Mouse (Mus musculus) kidney, postnatal 10 days (tissue): ENCODE results near the gene Gm9837.

Experiments
- DNase-seq: peaks from one replicate; pipeline ENCODE4 v3.0.0; 2021; ENCODE audit warnings: mixed read lengths

Gene Gm9837

DNA sequence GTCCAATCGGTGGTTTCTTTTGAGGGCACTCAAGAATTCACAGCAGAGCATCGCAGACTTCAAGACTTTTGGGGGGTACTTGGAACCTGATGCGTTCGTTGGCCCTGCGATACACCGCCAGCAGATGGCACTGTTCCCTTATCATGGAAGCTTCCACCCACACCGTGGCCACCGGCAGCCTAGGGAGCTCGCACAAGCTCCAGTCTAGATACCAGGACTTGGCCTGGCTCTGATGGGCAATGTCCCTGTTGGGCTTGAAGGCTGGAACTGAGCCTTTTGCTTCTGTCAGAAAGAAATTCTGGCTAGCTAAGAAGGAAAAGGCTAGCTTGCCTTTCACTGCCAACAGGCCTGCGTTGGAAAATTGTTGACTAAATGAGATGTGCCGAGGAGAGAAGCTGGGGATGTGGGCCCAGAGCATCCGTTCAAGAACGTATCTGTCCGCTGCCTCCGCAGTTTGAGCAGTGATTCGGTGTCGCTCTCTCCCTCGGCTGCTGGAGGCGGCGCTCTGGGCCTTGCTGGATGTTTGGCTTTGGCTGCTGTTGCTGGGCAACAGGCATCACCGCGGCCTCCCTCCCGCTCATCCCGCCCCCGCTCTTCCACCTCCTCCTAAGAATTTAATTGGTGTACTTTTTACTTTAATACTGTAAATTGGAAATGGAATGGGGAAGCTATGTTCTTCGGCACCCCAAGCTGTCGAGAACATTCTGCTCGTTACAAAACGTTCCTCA is at the start of gene Gm9837:
Gm9837 (minus strand) TSS at position 512 of the 728 bp plus-strand sequence.
- DNase-seq, result peak; percentile 95

DNA sequence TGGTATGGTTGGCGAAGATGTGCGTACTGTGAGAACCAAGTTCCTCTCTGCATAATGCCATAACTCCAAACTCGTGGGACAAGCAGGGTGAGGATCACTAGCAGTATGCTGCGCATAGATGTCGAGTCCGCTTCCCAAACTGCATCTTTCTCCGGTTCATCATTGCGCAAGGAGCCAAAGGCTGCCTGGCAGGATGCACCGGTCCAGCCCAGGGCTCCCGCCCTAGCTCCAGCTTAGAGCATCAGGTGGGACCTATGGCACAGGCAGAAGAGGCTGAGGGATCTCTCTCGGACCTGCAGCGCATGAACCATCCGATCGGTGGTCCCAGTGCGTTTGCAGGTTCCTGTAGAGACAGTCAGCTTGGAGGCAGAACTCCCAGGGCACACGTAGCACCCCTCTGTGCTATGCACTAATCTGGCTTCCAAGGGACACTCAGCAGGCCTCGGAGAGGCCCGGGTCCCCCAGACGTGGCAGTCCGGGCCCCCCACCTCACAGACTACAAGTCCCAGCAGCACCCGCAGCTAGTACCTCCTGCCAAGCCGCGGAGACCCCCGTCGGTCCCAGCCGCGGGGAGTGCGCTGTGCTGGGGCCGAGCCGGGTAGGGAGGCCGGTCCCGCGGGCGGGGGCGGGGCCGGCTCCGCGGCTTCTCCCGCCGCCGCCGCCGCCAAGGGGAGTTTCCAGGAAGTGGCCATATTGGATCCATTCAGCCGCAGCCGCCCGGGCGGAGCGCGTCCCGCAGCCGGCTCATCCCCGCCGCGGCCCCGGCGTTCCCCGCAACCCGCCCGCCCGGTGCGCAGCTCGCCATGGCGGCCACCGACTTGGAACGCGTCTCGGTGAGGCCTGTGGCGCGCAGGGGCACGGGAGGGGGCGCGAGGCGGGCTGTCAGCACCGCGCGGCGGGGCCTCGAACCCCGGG is 49.2 kb upstream of the Gm9837 start, which contains the start of gene Sept8:
Sept8 (plus strand) TSS at position 51 of the 915 bp plus-strand sequence.
- DNase-seq, result peak; percentile 79

DNA sequence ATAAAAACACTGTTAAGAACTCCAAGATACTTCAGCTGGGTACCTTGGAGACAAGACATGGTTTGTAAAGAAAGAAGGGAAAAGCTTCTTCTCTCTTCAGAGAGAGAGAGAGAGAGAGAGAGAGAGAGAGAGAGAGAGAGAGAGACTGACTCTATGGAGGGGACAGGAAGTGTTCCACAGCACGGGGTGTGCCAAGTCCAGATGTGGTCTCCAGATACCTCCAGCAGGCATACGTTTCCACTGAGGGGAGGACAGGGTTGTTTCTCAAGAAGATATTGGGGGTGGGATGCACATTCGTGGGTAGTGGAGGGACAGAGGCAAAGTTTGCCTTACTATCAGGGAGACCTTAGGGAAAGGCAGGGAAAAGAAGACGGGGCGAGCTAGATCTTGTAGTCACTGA is 48.5 kb upstream of the Gm9837 start:
- DNase-seq, result no peak

DNA sequence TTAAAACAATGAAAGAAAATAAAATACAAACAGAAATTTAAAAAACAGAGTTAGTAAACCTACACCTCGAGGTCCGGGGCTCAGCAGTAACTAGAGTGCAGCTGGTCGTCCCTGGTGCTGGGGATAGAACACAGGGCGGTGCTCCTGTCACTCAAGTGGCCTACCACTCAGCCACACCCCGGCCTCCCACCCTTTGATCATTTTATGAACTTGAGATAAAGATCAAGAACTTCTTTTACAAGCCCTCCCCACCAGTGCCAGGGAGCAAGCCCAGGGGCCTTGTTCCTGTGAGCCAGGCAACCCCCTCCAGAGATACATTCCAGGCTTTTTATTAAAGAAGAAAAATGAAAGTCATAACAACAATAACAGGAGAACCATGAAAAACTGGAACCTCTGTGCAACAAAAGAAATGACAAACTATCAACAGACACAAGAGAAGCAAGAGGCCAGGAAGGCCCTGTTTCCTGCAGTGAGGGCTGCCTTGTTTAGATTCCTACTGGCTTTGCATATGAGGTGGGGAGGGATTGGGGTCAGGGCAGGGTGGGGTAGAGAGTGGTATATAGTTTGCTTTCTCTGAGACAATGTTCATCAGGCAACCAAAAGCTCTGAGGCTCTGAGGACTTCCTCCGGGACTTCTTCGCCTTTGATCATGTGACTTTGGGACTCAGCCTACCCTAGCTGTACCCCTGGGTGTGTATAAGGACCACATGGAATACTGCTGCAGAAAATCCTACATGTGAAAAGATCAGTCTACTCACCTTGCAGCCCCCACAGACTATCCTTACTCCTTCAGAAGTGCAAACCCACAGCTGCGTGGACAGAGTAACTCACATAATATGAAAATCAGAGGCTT is 46.7 kb upstream of the Gm9837 start:
- no peak for DNase-seq

DNA sequence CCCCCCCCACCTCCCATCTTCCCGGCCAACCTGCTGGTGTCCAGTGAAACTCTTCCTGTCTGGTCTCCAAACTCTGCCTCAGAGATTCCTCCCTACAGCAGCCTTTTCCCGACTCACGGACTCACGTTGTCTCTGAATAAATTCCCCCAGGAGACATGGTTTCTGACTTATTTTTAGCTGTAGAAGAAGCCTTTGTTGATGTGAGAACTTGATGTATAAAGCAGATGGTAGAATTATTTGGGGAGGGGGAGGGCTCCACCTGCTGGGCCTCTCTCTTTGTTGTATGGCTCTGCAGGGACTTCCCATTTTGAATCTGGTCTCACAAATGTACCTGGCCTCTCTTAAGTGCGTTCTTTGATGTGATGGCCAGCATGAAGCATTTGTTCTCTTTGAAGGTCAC is 40.1 kb upstream of the Gm9837 start:
- no peak for DNase-seq

DNA sequence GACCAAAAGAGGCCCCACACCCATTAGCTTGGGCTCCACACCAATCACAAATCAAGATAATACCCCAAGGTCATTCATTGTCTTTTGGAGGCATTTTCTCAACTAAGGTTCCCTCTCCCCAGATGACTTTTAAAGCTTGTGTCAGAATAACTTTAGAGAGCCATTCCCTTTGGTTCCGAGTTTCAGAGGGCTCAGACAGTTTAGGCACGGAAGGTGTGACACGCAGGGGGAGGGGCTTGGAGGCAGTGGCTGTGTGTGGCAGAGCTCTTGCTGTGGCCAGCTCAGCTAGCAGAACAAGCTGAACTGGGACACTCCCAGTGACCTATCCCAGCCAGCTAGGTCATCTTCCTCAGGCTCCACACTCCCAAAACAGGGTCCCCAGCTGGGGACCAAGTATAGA is 38.3 kb upstream of the Gm9837 start:
- DNase-seq, result no peak

DNA sequence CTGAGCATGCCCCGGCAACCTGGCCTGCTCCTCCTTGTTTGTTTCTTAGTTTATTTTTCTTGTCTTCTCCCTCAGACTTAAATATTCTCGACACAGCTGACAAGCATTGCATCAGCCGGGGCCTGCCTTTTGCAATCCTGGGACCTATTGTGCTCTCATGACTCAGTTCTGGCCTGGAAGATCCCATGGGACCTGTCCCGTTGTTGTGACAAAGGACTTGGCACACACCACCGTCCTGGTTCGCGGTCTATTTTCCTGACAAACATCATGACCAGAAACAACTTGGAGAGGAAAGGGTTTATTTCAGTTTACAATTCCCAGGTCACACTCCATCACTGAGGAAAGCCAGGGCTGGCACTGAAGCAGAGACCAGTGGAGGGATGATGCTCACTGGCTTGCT is 37.9 kb upstream of the Gm9837 start:
- DNase-seq, result peak; percentile 52

DNA sequence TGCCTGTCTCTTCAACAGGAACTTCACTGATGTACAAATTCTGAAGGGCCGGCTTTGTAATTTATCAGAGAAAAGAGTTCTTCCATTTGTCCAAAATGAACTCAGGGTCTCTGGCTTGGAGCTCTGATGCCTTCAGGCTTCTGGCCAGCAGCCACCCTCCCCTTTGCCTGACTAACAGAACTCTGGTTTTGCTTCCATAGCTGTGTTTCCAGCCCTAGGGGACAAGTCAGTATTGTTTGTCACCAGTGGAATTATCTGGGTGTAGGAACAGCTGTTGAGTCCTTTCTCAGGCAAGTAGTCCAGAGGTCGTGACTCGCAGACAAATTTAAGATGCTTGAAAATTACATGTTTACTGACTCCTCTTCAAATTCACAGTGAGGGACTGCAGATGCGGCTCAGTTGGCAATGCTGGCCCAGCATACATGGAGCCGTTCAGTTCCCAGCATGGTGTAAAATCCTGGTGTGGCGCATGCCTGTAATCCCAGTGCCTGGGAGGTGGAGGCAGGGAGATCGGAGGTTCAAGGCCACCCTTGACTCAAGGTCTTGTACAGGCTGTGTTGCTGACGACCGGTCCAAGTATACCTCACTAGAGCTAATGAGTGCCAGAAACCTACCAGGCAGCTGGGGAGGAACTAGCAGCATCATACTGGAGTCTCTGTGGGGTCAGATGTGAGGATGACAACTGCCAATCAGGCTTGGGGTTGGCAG is 37.0 kb upstream of the Gm9837 start:
- peak; percentile 57 for DNase-seq

DNA sequence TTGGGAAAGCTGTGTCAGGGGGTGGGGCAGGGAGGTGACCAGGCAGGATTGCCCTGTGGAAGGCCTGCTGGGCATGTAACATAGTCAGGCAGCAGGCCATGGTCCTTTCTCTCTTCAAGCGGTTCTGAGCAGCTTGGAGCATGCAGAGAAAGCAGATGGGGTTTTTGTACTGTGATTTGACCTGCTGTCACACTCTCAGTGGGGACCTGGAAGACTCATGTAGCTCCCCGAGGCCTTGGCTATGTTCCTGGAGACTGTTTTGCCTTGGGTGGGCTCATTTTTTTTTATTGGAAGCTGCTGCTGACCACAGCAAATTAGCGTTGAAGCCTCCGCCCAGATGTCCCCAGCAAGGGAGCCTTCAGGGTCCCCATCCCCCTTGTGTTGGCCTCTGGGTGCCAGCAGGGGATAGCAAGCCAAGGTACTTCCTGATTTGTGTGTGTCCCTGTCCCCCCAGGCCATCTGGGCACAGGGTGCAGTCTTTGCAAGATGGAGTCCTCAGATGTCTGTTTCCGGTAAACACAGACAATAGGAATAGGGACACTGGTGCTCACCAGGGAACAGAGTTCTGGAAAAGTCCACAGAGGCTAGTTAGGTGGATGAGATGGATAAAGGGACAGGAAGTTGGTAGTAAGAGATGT is 34.9 kb upstream of the Gm9837 start:
- DNase-seq, result no peak

DNA sequence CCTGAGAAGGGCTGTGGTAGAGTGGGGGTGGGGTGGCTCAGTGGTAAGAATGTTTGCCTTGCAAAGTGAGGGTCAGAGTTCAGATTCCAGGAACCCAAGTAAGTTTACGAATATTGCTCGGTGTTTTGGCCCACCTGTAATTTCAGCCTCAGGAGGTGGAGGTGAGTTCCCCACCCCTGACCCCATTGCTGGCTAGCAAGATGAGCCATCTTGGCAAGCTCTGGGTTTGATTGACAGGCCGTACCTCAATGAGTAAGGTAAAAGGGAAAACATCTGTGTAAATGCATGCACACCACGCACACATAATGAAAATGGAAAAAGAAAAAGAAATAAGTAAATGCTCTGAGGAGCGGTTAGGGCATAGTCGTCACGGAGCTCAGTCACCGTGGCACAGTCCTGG is 34.1 kb upstream of the Gm9837 start:
- no peak for DNase-seq

DNA sequence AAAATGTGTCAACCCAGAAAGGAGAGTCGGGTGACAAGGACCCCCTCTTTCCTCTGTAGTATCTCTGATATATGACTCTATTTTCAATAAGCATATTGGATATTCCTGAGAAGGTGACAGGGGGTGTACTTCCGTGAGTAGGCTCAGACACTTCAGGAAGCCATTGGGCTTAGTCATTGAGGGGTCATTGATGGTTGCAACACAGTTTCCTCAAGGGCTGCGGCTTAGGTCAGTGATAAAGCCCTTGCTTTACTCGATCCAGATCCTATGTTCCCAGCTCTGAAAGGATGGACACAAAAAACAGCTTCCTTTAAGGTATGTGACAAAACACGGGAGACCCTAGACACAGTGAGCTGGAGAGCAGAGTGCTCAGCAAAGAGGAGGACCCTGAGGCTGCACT is 33.5 kb upstream of the Gm9837 start:
- no peak for DNase-seq

DNA sequence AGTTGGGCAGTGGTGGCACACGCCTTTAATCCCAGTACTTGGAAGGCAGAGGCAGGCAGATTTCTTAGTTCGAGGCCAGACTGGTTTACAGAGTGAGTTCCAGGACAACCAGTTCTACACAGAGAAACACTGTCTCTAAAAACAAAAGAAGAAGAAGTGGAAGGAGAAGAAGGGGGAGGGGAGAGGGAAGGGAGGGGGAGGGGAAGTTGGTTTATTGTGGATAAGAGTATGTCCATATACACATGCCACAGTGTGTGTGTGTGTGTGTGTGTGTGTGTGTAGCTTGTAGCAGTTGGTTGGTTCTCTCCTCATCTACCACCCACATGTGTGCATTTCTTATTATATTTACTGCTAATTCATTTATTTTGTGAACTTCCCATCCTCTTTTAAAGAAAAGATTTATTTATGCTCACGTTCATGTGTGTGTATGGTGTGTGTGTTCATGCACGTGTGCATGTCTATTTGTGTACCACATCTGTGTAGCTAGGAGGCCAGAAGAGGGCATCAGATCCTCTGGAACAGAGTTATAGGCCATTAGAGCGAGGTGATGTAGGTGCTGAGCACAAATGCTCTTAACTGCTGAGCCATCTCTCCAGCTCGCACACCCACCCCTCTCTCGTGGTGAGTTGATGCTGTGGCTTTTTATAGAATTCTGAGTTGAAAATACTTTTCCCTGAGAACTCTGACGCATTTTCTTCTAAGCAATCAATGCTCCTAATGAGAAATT is 31.9 kb upstream of the Gm9837 start:
- no peak for DNase-seq

DNA sequence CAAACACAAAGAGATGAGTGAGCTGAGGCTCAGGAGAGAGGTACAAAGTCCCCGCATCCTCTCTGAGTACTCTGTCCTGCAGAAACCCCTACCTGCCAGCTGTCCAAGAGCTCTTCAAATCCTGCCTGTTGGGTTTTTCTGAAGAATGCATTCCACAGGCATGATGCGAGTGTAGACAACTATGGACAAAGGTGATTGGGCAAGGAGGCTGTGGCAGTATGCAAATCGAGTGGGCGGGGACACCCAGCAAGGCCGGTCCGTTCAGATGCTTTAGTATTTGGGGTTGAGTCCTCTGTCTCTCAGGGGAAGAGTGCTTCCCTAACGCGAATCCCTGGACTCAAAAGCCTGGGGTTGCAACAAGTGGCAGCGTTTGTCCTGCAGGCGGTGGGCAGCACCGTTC is 30.3 kb upstream of the Gm9837 start:
- DNase-seq, result peak; percentile 47

DNA sequence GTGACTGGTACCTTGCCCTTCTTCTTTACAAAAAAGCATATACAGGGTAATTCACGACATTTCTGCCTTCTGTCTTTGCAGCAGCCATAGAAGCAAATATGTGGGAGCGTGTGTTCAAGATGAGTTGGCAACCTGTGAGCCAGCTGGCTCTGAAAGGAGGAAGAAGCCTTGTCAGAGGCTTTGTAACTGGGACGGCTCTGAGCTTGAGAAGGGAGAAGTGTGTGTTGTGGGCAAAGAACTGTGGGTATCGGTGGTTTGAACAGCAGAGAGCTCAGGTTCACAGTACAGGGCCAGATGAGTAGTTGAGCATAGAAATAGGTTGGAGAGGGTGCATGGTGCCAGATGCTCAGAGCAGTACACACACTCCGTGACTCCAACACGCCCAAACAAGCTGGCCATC is 26.7 kb upstream of the Gm9837 start:
- DNase-seq, result no peak

DNA sequence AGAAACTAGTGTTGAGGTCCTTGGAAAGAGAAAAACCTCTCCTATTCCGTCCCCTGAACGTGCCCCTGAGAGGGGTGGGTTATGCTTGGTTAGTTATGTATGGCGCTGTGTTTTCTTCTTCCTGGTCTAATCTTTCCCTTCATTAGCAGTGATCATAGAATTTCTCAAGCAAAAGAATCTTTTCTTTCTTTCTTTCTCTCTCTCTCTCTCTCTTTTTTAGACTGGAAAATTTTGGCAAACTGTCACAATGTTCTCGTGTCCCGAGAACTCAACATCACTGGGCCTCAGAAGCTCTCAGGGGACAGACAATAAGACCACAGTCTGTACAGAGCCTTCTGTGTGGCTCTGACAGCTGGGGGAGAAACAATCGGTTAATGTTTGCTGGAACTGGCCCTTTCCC is 25.1 kb upstream of the Gm9837 start:
- DNase-seq, result no peak

DNA sequence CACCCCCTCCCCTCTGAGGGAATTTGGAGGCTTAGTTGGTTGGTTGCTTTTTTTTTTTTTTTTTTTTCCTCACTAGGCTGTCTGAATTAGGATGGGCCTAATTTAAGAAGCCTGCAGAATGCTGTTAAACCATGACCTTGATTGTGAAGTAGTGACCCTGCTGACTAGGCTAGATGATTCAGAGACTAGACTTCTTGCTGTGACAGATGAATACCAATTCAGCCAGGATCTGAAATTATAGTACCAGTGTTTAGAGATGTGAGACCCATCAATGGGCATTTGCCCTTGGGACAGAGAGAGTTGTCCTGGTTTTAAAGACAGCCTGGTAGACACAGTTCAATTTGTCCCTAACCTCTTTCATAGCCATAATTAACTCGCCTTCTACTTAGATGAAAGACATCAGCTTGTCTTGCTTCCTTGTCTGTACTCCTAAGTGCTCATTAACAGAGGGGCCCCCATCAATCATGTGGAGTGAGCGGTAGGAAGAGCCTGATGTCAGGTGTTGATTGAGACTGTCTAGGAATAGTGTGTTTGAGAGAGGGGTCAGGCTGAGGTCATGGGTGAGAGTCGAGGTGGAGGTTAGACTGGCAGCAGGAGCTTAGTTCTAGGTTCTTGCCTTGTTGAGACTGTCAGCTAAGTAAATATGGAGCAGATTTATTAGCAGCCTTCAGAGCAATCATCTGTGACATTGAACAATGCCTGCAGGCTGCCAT is 23.1 kb upstream of the Gm9837 start:
- DNase-seq, result no peak

DNA sequence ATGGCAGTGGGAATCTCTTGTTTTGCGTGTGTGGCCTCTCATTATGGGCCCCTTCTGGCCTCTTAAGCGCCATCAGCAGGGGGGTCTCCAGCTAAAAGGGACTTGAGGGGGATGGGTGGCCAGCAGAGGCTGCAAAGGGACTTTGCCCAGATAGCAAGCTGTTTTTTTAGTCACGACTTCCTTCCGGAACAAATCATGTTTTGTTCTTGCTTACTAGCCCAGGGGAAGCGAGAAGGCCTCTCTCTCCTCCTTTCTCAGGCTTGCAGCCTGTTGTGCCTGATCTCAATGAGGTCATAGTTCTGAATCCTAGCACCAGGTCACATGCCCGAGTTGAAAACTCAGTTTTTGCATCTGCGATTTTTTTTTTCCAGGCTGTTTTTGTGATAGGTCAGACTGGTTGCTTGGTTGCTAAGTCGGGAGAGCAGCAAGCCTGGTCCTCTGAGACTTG is 21.7 kb upstream of the Gm9837 start:
- no peak for DNase-seq

DNA sequence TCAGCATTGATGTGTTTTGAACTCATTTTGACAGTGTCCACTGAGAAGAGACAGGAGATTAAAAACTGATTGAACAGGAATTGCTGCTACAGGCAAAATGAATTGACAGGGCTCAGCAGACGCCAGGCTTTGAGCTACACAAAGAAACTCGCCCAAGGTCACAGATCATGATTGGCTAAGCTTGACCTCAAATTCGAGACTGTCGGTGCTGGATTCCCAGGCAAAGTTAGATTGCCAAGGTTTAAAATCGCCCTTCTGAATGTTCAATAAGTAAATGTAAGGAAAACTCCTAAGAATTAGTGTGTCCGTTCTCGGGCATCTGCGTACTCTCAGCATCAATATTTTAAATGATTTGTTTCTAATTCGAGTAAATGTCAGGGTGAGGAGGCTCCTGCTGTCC is 19.1 kb upstream of the Gm9837 start:
- no peak for DNase-seq

DNA sequence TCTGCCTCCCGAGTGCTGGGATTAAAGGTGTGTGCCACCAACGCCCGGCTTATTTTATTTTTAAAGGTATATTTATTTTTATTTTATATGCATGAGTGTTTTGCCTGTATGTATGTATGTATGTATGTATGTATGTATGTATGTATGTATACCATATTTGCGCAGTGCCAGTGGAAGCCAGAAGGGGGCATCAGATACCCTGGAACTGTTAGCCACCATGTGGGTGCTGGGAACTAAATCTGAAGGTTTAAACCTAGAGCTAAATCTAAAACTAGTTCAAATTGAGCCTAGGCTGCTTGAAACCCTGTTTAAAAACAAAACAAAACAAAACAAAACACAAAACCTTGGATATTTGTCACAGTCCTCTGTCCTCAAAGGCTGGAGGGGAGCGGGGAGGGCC is 18.7 kb upstream of the Gm9837 start:
- no peak for DNase-seq

DNA sequence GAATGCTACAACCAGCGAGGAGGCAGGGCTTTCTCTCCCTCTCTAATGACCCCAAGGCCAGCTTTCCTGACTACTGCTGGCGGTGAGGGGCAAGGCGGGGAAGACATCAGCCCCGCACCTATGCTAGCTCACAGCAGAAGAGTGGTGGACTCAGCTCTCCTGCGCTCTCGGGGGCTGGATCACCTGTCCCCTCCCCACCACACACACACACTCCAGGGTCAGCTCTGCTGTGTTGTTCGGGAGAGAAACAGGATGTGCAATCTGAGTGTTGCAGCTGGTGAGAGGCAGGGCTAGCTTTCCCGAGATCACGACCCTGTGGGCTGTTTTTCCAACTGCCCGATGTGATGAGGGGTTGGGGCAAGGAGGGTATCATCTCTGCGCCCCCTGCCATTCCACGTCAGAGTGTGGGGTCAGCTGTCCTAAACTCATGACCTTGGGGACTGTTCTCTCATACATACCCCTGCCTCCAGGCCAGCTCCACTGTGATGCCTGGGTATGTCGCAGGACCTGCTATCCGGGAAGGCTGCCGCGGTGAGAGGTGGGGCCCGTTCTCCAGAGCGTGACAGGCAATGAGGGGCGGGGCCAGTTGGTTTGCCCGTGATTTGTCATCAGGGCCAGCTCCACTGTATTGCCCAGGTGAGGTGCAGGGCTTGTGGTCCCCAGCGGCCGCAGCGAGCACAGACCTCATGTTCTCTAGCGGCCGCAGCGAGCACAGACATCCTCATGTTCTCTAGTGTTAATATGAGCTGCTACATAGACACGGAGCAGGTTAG is 16.7 kb upstream of the Gm9837 start:
- DNase-seq, result peak; percentile 73
